Comparison of ENCODE assay signal across 24 mouse cellular contexts in genomic region chr9:75858939-75859338, GRCm38 (mm10).
DNase-seq lines count a peak whose midpoint lies in the region; ATAC-seq and TF ChIP-seq lines count a peak whose summit lies in the region.
"Had no signal": no experiment of that assay in that cellular context is flagged by ENCODE, and none has a peak within 500 bp of the region (broad histone marks: within the 10 kb centered on the region; RNA-seq: fewer than 3 reads in every experiment).

No protein-coding gene starts in this region.

- H3K4me2 ChIP-seq in heart, embryonic 12.5 days = no peak overlapping the region
- H3K4me2 ChIP-seq in CH12.LX (ENCODE audit: insufficient read depth, low read depth, poor library complexity, severe bottlenecking) = no peak overlapping the region
- H3K4me2 ChIP-seq: embryonic facial prominence, embryonic 13.5 days; embryonic facial prominence, embryonic 15.5 days; forebrain, embryonic 12.5 days had no signal

- no peak for TF ChIP-seq CTCF in gastrocnemius, adult 2 months (IDR thresholded peaks at IDR 0.05)
- TF ChIP-seq CTCF in heart, adult 2 months (IDR thresholded peaks at IDR 0.05) = no peak
- TF ChIP-seq CTCF in CH12.LX (conservative IDR thresholded peaks at IDR 0.05 in 1 of 2, IDR thresholded peaks at IDR 0.05 in 1 of 2; ENCODE audit: low read depth in 2 of 2, low read length in 2 of 2) = no peak

- no peaks in the 10 kb centered on the region for H3K27me3 ChIP-seq in heart, adult 2 months (ENCODE audit: control insufficient read depth, insufficient read depth, low read length)
- H3K27me3 ChIP-seq in heart, embryonic 12.5 days (replicated peaks) = no peaks in the 10 kb centered on the region
- no peaks in the 10 kb centered on the region for H3K27me3 ChIP-seq in CH12.LX (replicated peaks)
- H3K27me3 ChIP-seq: embryonic facial prominence, embryonic 13.5 days; embryonic facial prominence, embryonic 15.5 days; forebrain, embryonic 12.5 days had no signal

- no peak for TF ChIP-seq POLR2A in heart, adult 2 months (IDR thresholded peaks at IDR 0.05; ENCODE audit: insufficient read depth, low read depth, low read length)
- no peak for TF ChIP-seq POLR2A in CH12.LX (IDR thresholded peaks at IDR 0.05; ENCODE audit: low read depth, low read length)

- H3K4me1 ChIP-seq in heart, adult 2 months (ENCODE audit: control insufficient read depth, insufficient read depth, low read length) = no peaks in the 10 kb centered on the region
- H3K4me1 ChIP-seq in heart, embryonic 12.5 days (replicated peaks) = peaks cover 3% of the 10 kb centered on the region; the same call in 1 of the 2 replicates
- H3K4me1 ChIP-seq in CH12.LX (ENCODE audit: control insufficient read depth in 1 of 2, insufficient read depth in 2 of 2) = peaks cover 10 to 19% of the 10 kb centered on the region in 2 experiments
- H3K4me1 ChIP-seq: forebrain, embryonic 10.5 days; forebrain, embryonic 12.5 days had no signal

- H3K79me2 ChIP-seq in heart, adult 2 months (replicated peaks; ENCODE audit: control insufficient read depth, insufficient read depth, low read length) = no peaks in the 10 kb centered on the region
- H3K79me2 ChIP-seq in CH12.LX (replicated peaks; ENCODE audit: control insufficient read depth, extremely low read depth, insufficient read depth, poor library complexity, severe bottlenecking) = no peaks in the 10 kb centered on the region

- dilution Hi-C loops in CH12.LX (cut with MboI; ENCODE audit: extremely low pct_ligation_motif_present, extremely low pct_unique_long_range_greater_than_20kb, low sequenced_read_pairs) = no loop called here

- TF ChIP-seq EP300 in heart, adult 2 months (IDR thresholded peaks at IDR 0.05; ENCODE audit: insufficient read depth, low read depth, low read length) = no peak
- TF ChIP-seq EP300 in CH12.LX (IDR thresholded peaks at IDR 0.05; ENCODE audit: low read length) = peak; percentile 82

- no peak for DNase-seq in gastrocnemius, adult 2 months
- DNase-seq in gastrocnemius, adult 8-10 months (ENCODE audit: low spot score in 2 of 2) = no peak
- DNase-seq in heart, adult 2 months = no peak
- peak; percentile 81 for DNase-seq in CH12.LX (ENCODE audit: extremely low read depth)
- DNase-seq: adrenal gland, adult 2 months; adrenal gland, postnatal 10 days; adrenal gland, postnatal 25 days; B cell, adult 2 months; cerebellum, adult 11 months; cerebellum, adult 18-20 months; cerebellum, adult 8-10 months; cerebellum, adult 9-11 months; cerebellum, postnatal 14 days; cerebellum, postnatal 36 days; embryo, embryonic 11 days had no signal

- WGBS in heart, adult 2 months = 75% methylated on average over 2 of the region's 2 CpGs
- 82% methylated on average over 2 of the region's 2 CpGs for WGBS in heart, embryonic 12.5 days

- ATAC-seq in heart, embryonic 12.5 days (ENCODE audit: insufficient number of reproducible peaks, low FRiP score) = no peak
- ATAC-seq: CD4-positive, CD25-positive, alpha-beta regulatory T cell, adult 4 months; forebrain, embryonic 14.5 days; forebrain, embryonic 16.5 days had no signal

- no peak for TF ChIP-seq RAD21 in CH12.LX (IDR thresholded peaks at IDR 0.05; ENCODE audit: low read depth, low read length)

- no peak overlapping the region for H3K9ac ChIP-seq in heart, adult 2 months (ENCODE audit: low read depth, low read length)
- no peak overlapping the region for H3K9ac ChIP-seq in heart, embryonic 12.5 days
- no peak overlapping the region for H3K9ac ChIP-seq in CH12.LX (ENCODE audit: insufficient read depth, low read depth)
- H3K9ac ChIP-seq: embryonic facial prominence, embryonic 13.5 days; embryonic facial prominence, embryonic 15.5 days; forebrain, embryonic 12.5 days had no signal

- intact Hi-C loops in gastrocnemius, adult 2 months (cut with DNase I) = no loop called here
- intact Hi-C loops in heart, adult 2 months (cut with DNase I) = no loop called here

- no peak overlapping the region for H3K4me3 ChIP-seq in gastrocnemius, adult 2 months
- H3K4me3 ChIP-seq in heart, adult 2 months = no peak overlapping the region
- H3K4me3 ChIP-seq in heart, embryonic 12.5 days = no peak overlapping the region
- no peak overlapping the region for H3K4me3 ChIP-seq in CH12.LX (replicated peaks in 1 of 3; ENCODE audit: low read depth in 2 of 3, low read length in 2 of 3, poor library complexity in 1 of 3)
- H3K4me3 ChIP-seq: embryonic facial prominence, embryonic 13.5 days; embryonic facial prominence, embryonic 15.5 days; erythroblast, embryonic 14.5 days; forebrain, embryonic 10.5 days; forebrain, embryonic 12.5 days had no signal

- H3K27ac ChIP-seq in gastrocnemius, adult 2 months = peak overlapping the region; percentile 66; the same call in 1 of the 2 replicates
- H3K27ac ChIP-seq in heart, adult 2 months = peak overlapping the region; percentile 18; the same call in 1 of the 2 replicates
- no peak overlapping the region for H3K27ac ChIP-seq in heart, embryonic 12.5 days (ENCODE audit: poor library complexity, severe bottlenecking)
- no peak overlapping the region for H3K27ac ChIP-seq in CH12.LX (ENCODE audit: insufficient read depth, low read depth)
- H3K27ac ChIP-seq: forebrain, embryonic 10.5 days; forebrain, embryonic 12.5 days had no signal

- H3K36me3 ChIP-seq in heart, adult 2 months (ENCODE audit: control insufficient read depth, insufficient read depth, low read length) = no peaks in the 10 kb centered on the region
- no peaks in the 10 kb centered on the region for H3K36me3 ChIP-seq in heart, embryonic 12.5 days
- no peaks in the 10 kb centered on the region for H3K36me3 ChIP-seq in CH12.LX (replicated peaks in 1 of 2; ENCODE audit: control insufficient read depth in 1 of 2, insufficient read depth in 1 of 2, low read length in 1 of 2)
- H3K36me3 ChIP-seq: embryonic facial prominence, embryonic 13.5 days; embryonic facial prominence, embryonic 15.5 days; forebrain, embryonic 10.5 days; forebrain, embryonic 12.5 days had no signal

- no peaks in the 10 kb centered on the region for H3K9me3 ChIP-seq in heart, embryonic 12.5 days (replicated peaks)
- no peaks in the 10 kb centered on the region for H3K9me3 ChIP-seq in CH12.LX (replicated peaks; ENCODE audit: low read length)
- H3K9me3 ChIP-seq: embryonic facial prominence, embryonic 13.5 days; embryonic facial prominence, embryonic 15.5 days; forebrain, embryonic 10.5 days; forebrain, embryonic 12.5 days had no signal

- in situ Hi-C loops in CH12.LX (cut with MboI; ENCODE audit: low pct_ligation_motif_present, low pct_unique_long_range_greater_than_20kb, low sequenced_read_pairs) = no loop called here

TF ChIP-seq in CH12.LX, 34 proteins besides CTCF, POLR2A, EP300 and RAD21:
- TF ChIP-seq ZMIZ1 (IDR thresholded peaks at IDR 0.05; ENCODE audit: low read depth, low read length) = no peak
- TF ChIP-seq CHD1 (IDR thresholded peaks at IDR 0.05; ENCODE audit: low read depth, low read length) = no peak
- TF ChIP-seq NRF1 (IDR thresholded peaks at IDR 0.05; ENCODE audit: low read depth, low read length) = no peak
- peak; percentile 46; the same call in 1 of the 2 replicates for TF ChIP-seq TCF12 (IDR thresholded peaks at IDR 0.05; ENCODE audit: low read depth, low read length)
- no peak for TF ChIP-seq MYC (IDR thresholded peaks at IDR 0.05; ENCODE audit: low read depth, low read length)
- TF ChIP-seq CHD2 (IDR thresholded peaks at IDR 0.05; ENCODE audit: low read length) = no peak
- TF ChIP-seq E2F4 (IDR thresholded peaks at IDR 0.05; ENCODE audit: insufficient replicate concordance, low read depth, low read length) = no peak
- TF ChIP-seq SIN3A (IDR thresholded peaks at IDR 0.05; ENCODE audit: low read length) = no peak
- TF ChIP-seq ETS1 (conservative IDR thresholded peaks at IDR 0.05; ENCODE audit: low read depth, low read length) = peak; percentile 77
- peak; percentile 28; the same call in 1 of the 2 replicates for TF ChIP-seq JUN (IDR thresholded peaks at IDR 0.05; ENCODE audit: insufficient read depth, low read depth, low read length)
- TF ChIP-seq MAZ (IDR thresholded peaks at IDR 0.05; ENCODE audit: low read depth, low read length) = no peak
- no peak for TF ChIP-seq GABPA (IDR thresholded peaks at IDR 0.05; ENCODE audit: insufficient replicate concordance, low read depth, low read length)
- peak; percentile 89 for TF ChIP-seq IRF4 (IDR thresholded peaks at IDR 0.05; ENCODE audit: low read depth, low read length)
- peak; percentile 64 for TF ChIP-seq JUND (conservative IDR thresholded peaks at IDR 0.05; ENCODE audit: low read depth, low read length)
- TF ChIP-seq MEF2A (IDR thresholded peaks at IDR 0.05; ENCODE audit: borderline replicate concordance, low read depth, low read length) = peak; percentile 66; the same call in 1 of the 2 replicates
- TF ChIP-seq SMC3 (IDR thresholded peaks at IDR 0.05; ENCODE audit: low read depth, low read length) = no peak
- TF ChIP-seq MXI1 (IDR thresholded peaks at IDR 0.05; ENCODE audit: low read depth, low read length) = no peak
- TF ChIP-seq HCFC1 (IDR thresholded peaks at IDR 0.05; ENCODE audit: low read depth, low read length) = no peak
- no peak for TF ChIP-seq MAX (IDR thresholded peaks at IDR 0.05; ENCODE audit: low read length)
- no peak for TF ChIP-seq TBP (conservative IDR thresholded peaks at IDR 0.05; ENCODE audit: low read depth, low read length)
- peak; percentile 74; the same call in 1 of the 2 replicates for TF ChIP-seq MAFK (IDR thresholded peaks at IDR 0.05; ENCODE audit: insufficient replicate concordance, low read length)
- no peak for TF ChIP-seq USF1 (IDR thresholded peaks at IDR 0.05; ENCODE audit: low read depth, low read length)
- TF ChIP-seq USF2 (conservative IDR thresholded peaks at IDR 0.05; ENCODE audit: low read depth, low read length) = no peak
- no peak for TF ChIP-seq UBTF (IDR thresholded peaks at IDR 0.05; ENCODE audit: low read depth, low read length)
- TF ChIP-seq ELF1 (IDR thresholded peaks at IDR 0.05; ENCODE audit: low read depth, low read length) = 0 out of 2 replicates have a peak, but pooled peaks have one; percentile 18
- peak; percentile 36; the same call in 1 of the 2 replicates for TF ChIP-seq BHLHE40 (IDR thresholded peaks at IDR 0.05; ENCODE audit: low read depth, low read length)

Comparison
In these comparisons a context has a peak if more than half of its experiments do, and no peak if none do; other contexts are left out.
1. H3K27ac ChIP-seq: peak in gastrocnemius, adult 2 months (single experiment) and heart, adult 2 months (single experiment); none in heart, embryonic 12.5 days (single experiment) and CH12.LX (single experiment).